Mouse (Mus musculus) liver, embryonic 11.5 days (tissue): ENCODE results near the gene Cd300lf. TPM values are rescaled to one million over a fixed set of nuclear protein-coding genes. Genes with fewer than 3 reads are reported as not detected.

Source experiments
- polyA plus RNA-seq: library from polyadenylated mRNA; unstranded; fragments of >200 nt; fragmentation: Nextera tagmentation; extraction: Ambion mirVana; gene quantifications from 2 replicates; pipeline ENCODE4 v1.2.1, GENCODE M21; 2014

Cd300lf gene
- polyA plus RNA-seq, 1 experiment from 2014 or later: 0.63 TPM

Other genes starting within 250 kb of the Cd300lf start
- 4.1 and 5.4 TPM in 2 replicates for gene Cd300a, start 244.0 kb downstream of the Cd300lf start, polyA plus RNA-seq
- gene Cd300lb, start 199.6 kb downstream of the Cd300lf start, polyA plus RNA-seq: 0.49 and 0.55 TPM in 2 replicates
- not detected in 2 replicates for gene Cd300c, start 164.8 kb downstream of the Cd300lf start, polyA plus RNA-seq
- 0.45 and 0.95 TPM in 2 replicates for gene Cd300ld, start 144.1 kb downstream of the Cd300lf start, polyA plus RNA-seq
- 3.7 and 4.4 TPM in 2 replicates for gene Cd300c2, start 132.1 kb downstream of the Cd300lf start, polyA plus RNA-seq
- gene Cd300ld2, start 117.8 kb downstream of the Cd300lf start, polyA plus RNA-seq: not detected in 2 replicates
- not detected in 2 replicates for gene Cd300ld4, start 107.0 kb downstream of the Cd300lf start, polyA plus RNA-seq
- gene Cd300ld5, start 96.2 kb downstream of the Cd300lf start, polyA plus RNA-seq: not detected in 2 replicates
- gene Cd300ld3, start 85.6 kb downstream of the Cd300lf start, polyA plus RNA-seq: not detected in 2 replicates
- 0.33 and 0.56 TPM in 2 replicates for gene Cd300e, start 71.8 kb downstream of the Cd300lf start, polyA plus RNA-seq
- gene Rab37, start 42.6 kb downstream of the Cd300lf start, polyA plus RNA-seq: 6.3 and 7.9 TPM in 2 replicates
- gene Slc9a3r1, start 29.3 kb upstream of the Cd300lf start, polyA plus RNA-seq: 117 and 121 TPM in 2 replicates
- 10.8 and 13.1 TPM in 2 replicates for gene Tmem104, start 53.5 kb upstream of the Cd300lf start, polyA plus RNA-seq
- 17.0 and 20.1 TPM in 2 replicates for gene Nat9, start 53.9 kb upstream of the Cd300lf start, polyA plus RNA-seq
- 0.75 and 0.89 TPM in 2 replicates for gene Grin2c, start 133.3 kb upstream of the Cd300lf start, polyA plus RNA-seq
- gene Fdxr, start 143.1 kb upstream of the Cd300lf start, polyA plus RNA-seq: 25.0 and 25.7 TPM in 2 replicates
- 3.2 and 3.4 TPM in 2 replicates for gene Fads6, start 163.7 kb upstream of the Cd300lf start, polyA plus RNA-seq
- gene Otop2, start 173.2 kb upstream of the Cd300lf start, polyA plus RNA-seq: not detected in 2 replicates
- 0.52 and 0.64 TPM in 2 replicates for gene Ush1g, start 188.0 kb upstream of the Cd300lf start, polyA plus RNA-seq
- gene Otop3, start 200.7 kb upstream of the Cd300lf start, polyA plus RNA-seq: not detected in 2 replicates
- gene Hid1, start 233.8 kb upstream of the Cd300lf start, polyA plus RNA-seq: 2.2 and 3.4 TPM in 2 replicates
- 6.2 and 6.9 TPM in 2 replicates for gene Cdr2l, start 247.9 kb upstream of the Cd300lf start, polyA plus RNA-seq